Mouse (Mus musculus) hindbrain, embryonic 10.5 days (tissue): ENCODE measurements around the gene Hist1h2af. TPM values are rescaled to one million over a fixed set of nuclear protein-coding genes. Genes with fewer than 3 reads are reported as not detected.
"Not testable (repeated sequence)": the region's sequence is repeated elsewhere in the genome, so short reads cannot be mapped to it uniquely, and the experiment has no call there.

ENCODE experiments used
- DNase-seq: peaks from one replicate; pipeline ENCODE4 v3.0.0-alpha.2; 2017; ENCODE audit warnings: low spot score
- H3K27ac ChIP-seq: fragments of 300-500 bp; sonication (generic); 2 replicates; pipeline ENCODE4 v1.5.1; 2016; ENCODE audit warnings: mild to moderate bottlenecking, moderate library complexity
- H3K27me3 ChIP-seq: fragments of 300-500 bp; sonication (generic); 2 replicates; pipeline ENCODE4 v1.6.1; 2016; ENCODE audit warnings: mild to moderate bottlenecking; ENCODE audit not compliant: poor library complexity, insufficient read depth, severe bottlenecking
- H3K36me3 ChIP-seq: fragments of 300-500 bp; sonication (generic); 2 replicates; pipeline ENCODE4 v1.6.1; 2016; ENCODE audit warnings: mild to moderate bottlenecking, moderate library complexity
- H3K4me1 ChIP-seq: fragments of 300-500 bp; sonication (generic); replicated peaks from 2 replicates; pipeline ENCODE4 v1.6.1; 2016; ENCODE audit warnings: mild to moderate bottlenecking
- H3K4me3 ChIP-seq: fragments of 300-500 bp; sonication (generic); 2 replicates; pipeline ENCODE4 v1.5.1; 2016; ENCODE audit warnings: mild to moderate bottlenecking, moderate library complexity
- H3K9me3 ChIP-seq: fragments of 300-500 bp; sonication (generic); 2 replicates; pipeline ENCODE4 v1.6.1; 2016; ENCODE audit warnings: mild to moderate bottlenecking, moderate library complexity
- WGBS: fragments of 180-500 bp; shearing (Covaris S2); methylation state at CpG from one replicate; pipeline ENCODE4 v1.1.7; 2016; 5-methylcytosine and 5-hydroxymethylcytosine counted together
- polyA plus RNA-seq: library from polyadenylated mRNA; unstranded; fragments of >200 nt; fragmentation: Nextera tagmentation; extraction: Ambion mirVana; gene quantifications from 2 replicates; pipeline ENCODE4 v1.2.1, GENCODE M21; 2016

Gene Hist1h2af
- polyA plus RNA-seq, 1 experiment from 2014 or later, result 9.2 TPM

DNA sequence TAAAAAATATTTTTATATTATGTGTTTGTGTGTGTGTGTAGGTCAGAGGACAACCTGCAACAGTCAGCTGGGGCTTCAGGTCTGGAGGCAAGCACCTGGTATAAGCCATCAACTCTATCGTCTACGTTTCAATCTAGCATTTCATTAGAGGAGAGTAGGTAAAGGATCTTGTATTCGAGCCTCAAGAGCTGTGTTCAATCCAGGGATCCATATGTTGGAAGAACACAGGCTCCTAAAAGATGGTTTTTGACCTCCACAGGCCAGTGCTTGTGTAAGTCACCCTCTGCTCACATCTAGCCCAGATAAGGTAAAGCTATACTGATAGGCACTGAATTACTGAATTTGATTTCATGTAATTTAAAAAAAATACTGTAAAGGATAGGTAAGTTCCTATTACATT, 23.2 kb downstream of the Hist1h2af start:
- Histone ChIP-seq H3K36me3 (no peaks in the 10 kb centered on the region), H3K4me3 (peak overlapping the region; percentile 71; the same call in 1 of the 2 replicates), H3K27me3 (no peaks in the 10 kb centered on the region), H3K4me1 (peaks cover 10% of the 10 kb centered on the region), H3K27ac (peak overlapping the region; percentile 98), H3K9me3 (no peaks in the 10 kb centered on the region)
- DNase-seq, result no peak
- WGBS, result 73% methylated on average over 3 of the region's 3 CpGs

DNA sequence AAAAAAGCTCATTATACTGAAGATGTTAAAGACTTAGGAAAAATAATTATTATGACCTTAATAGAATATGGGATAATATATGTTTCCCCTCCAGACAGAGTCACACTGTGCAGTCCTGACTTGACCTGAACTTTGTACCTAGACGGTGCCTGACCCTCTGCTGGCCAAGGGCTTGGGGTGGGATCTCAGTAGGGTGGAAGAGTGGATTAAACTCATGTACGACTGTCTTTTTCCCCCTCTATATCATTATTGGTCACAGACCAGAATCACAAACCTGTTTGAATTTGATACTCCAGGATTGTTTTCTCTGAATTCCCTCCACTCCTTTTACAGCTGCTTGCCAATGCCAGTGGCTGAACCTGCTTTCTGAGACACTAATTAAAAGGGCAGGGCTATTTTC, 27.0 kb downstream of the Hist1h2af start:
- not testable (repeated sequence) for DNase-seq, H3K4me1 ChIP-seq, H3K9me3 ChIP-seq, H3K27me3 ChIP-seq, H3K36me3 ChIP-seq
- WGBS, result 23% methylated on average over 2 of the region's 2 CpGs
- peak overlapping the region; percentile 74 for H3K27ac ChIP-seq
- peak overlapping the region; percentile 21; the same call in 1 of the 2 replicates for H3K4me3 ChIP-seq

DNA sequence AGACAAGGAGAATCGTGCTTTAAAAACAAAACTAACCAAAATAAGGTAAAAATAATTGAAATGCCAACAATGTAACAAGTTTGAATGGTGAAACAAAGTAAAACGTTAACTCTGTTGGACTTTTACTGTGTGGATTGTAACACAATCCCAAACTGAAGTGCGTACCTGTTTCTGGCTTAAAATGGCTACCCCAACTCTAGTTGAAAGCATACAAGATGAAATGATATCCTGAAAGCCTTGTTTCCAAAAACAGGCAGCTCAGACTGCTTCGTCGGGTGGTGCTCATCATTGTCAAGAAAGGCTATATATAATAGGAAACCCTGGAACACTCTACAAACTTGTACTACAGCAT, 27.8 kb downstream of the Hist1h2af start:
- whole genome bisulfite sequencing, result 1% methylated on average over 2 of the region's 5 CpGs
- H3K27me3 ChIP-seq, H3K4me1 ChIP-seq, H3K36me3 ChIP-seq, H3K9me3 ChIP-seq, DNase-seq: not testable (repeated sequence)
- Histone ChIP-seq H3K4me3 (peak overlapping the region; percentile 54), H3K27ac (peak overlapping the region; percentile 98; the same call in 1 of the 2 replicates)

DNA sequence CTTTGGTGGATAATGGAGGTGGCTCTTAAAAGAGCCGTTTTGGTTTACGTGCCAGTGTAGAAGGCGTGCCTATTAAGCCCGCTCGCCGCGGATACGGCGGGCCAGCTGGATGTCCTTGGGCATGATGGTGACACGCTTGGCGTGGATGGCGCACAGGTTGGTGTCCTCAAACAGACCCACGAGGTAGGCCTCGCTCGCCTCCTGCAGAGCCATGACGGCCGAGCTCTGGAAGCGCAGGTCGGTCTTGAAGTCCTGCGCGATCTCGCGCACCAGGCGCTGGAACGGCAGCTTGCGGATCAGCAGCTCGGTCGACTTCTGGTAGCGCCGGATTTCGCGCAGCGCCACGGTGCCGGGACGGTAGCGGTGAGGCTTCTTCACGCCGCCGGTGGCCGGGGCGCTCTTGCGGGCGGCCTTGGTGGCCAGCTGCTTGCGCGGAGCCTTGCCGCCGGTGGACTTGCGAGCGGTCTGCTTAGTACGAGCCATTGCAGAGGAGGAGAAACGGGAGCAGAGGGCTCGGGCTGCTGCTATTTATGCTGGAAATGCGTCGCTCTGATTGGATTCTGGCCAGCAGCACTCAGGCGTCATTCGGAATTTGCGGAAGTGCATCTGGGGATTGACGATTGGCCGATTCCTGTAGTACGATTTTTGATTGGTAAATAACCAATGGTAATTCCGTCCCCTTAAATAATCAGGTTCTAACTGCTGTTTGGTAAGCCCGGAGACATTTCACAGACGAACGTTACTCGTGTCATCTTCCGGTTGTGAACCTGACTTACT, 28.4 kb downstream of the Hist1h2af start, which contains the start of gene Hist1h3e:
TSS of gene Hist1h3e (minus strand) at position 487 of the 777 bp plus-strand sequence.
- DNase-seq, result peak; percentile 93
- not testable (repeated sequence) for H3K36me3 ChIP-seq, H3K9me3 ChIP-seq, H3K27me3 ChIP-seq, H3K4me1 ChIP-seq
- peak within 1 kb of the TSS; percentile 54 for H3K4me3 ChIP-seq
- WGBS, result under 1% methylated on average over 67 of the region's 67 CpGs
- peak within 1 kb of the TSS; percentile 98 for H3K27ac ChIP-seq

DNA sequence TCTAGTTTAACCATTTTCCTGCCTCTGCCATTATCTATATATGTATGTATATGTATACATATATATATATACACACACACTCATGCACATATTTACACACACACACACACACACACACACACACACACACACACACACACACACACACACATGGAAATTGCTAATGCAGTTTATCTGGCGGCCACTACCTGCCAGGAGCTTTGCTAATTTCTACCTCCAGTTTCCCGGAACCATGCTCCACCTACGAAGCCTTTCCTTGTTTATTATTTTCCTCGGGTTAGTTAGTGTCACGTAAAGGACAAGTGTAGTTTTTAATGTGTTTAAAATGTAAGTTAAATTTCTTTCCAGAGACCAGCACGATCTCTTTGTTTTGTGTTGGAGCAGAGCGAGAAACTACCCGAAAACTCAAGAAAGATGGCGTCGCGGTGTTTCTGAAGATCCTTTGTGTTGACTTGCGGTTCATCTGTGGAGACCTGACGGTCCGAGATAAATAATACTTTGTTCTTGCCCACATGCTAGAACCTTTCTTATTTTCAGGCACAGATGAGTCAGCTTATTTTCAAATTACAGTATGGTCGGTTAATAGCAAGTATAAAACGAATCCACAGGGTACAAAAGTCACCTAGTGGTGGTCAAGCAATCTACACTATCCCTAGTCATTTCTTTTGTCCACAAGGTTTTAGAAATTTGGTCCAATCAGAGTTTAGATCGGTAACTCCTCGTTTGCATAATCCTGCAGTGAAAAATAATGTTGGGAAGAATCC, 29.2 kb downstream of the Hist1h2af start:
- H3K27ac ChIP-seq, result peak overlapping the region; percentile 98
- H3K36me3 ChIP-seq, result no peaks in the 10 kb centered on the region
- no peaks in the 10 kb centered on the region for H3K9me3 ChIP-seq
- DNase-seq, result peak; percentile 47
- H3K4me1 ChIP-seq, result 0 out of 2 replicates have a peak, but pooled peaks cover 5% of the 10 kb centered on the region
- WGBS, result 4% methylated on average over 18 of the region's 18 CpGs
- H3K27me3 ChIP-seq, result no peaks in the 10 kb centered on the region
- H3K4me3 ChIP-seq, result peak overlapping the region; percentile 54

DNA sequence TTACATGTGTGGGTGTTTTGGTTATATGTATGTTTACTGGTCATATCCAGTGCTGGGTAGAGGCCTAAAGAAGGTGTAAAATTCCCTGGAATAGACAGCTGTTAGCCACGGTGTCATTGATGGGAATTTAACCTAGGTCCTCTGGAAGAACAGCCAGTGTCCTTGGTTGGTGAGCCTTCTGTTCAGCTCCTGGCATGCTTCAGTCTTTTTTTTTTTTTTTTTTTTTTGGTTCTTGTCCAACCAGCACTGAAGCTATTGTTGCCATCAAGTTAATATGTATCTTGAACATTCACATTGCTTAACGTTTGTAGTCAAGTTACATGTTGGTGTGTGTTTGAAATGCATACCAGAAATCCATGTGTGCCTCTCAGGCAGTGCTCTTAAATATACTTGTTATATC, 30.8 kb downstream of the Hist1h2af start:
- no peak for DNase-seq

DNA sequence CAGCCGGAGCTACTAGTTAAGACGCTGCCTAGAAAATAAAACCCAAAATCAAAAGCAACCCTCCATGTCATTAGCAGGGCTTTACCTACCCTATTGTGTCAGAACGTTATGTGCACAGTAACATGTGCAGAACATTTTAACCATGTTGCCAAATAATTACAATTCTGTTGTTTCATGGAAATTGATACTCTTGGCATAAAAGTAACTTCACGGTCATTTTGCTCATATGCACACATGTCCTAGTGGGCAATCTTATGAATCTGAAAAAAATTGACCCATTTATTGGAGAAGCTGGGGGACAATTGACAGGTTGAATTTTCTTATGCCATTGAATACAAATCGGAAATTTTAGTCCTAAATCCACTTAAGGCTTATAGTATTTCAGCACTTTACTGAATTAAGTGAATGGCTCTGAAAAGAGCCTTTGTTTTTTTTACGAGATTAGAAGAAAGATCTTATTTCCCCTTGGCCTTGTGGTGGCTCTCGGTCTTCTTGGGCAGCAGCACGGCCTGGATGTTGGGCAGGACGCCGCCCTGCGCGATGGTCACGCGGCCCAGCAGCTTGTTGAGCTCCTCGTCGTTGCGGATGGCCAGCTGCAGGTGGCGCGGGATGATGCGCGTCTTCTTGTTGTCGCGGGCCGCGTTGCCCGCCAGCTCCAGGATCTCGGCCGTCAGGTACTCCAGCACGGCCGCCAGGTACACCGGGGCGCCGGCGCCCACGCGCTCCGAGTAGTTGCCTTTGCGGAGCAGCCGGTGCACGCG, 36.7 kb downstream of the Hist1h2af start:
- Histone ChIP-seq H3K4me1 (peaks cover 22% of the 10 kb centered on the region), H3K27ac (peak overlapping the region; percentile 98), H3K4me3 (peak overlapping the region; percentile 56)
- not testable (repeated sequence) for H3K9me3 ChIP-seq, DNase-seq, H3K27me3 ChIP-seq, H3K36me3 ChIP-seq
- WGBS, result 2% methylated on average over 29 of the region's 41 CpGs

More for the DNA sequence above, 30.8 kb downstream of the Hist1h2af start:
- H3K4me1 ChIP-seq, result 0 out of 2 replicates have a peak, but pooled peaks cover 5% of the 10 kb centered on the region
- 78% methylated on average over 2 of the region's 2 CpGs for WGBS
- no peak overlapping the region for H3K4me3 ChIP-seq
- no peaks in the 10 kb centered on the region for H3K27me3 ChIP-seq
- H3K9me3 ChIP-seq, result no peaks in the 10 kb centered on the region
- H3K27ac ChIP-seq, result peak overlapping the region; percentile 98
- no peaks in the 10 kb centered on the region for H3K36me3 ChIP-seq

DNA sequence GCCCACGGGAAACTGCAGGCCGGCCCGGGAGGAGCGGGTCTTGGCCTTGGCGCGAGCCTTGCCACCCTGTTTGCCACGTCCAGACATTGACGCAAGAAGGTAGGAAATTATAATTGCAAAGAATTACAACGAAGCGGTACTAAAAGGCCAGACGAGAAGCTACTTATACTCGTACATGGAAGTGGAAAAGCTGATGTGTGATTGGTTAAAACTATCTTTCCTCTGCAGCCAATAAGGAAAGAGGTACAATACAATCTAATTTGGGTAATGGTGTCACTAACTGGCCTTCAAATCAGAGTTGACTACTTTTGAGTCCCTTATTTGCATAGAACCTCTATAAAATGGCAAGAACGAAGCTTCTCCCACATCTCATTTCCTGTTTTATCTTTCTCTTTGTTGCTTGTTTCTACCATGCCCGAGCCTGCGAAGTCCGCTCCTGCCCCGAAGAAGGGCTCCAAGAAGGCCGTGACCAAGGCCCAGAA, 37.4 kb downstream of the Hist1h2af start, which contains the start of the genes Hist1h2ae and Hist1h2bg:
TSS of gene Hist1h2ae (minus strand) at position 199 of the 482 bp plus-strand sequence.
TSS of gene Hist1h2bg (plus strand) at position 375 of the 482 bp plus-strand sequence.
- Histone ChIP-seq H3K4me3 (peak within 1 kb of the TSS; percentile 56), H3K4me1 (peaks cover 24% of the 10 kb centered on the region), H3K27ac (peak within 1 kb of the TSS; percentile 98), H3K9me3 (no peaks in the 10 kb centered on the region), H3K27me3 (no peaks in the 10 kb centered on the region), H3K36me3 (no peaks in the 10 kb centered on the region)
- under 1% methylated on average over 18 of the region's 18 CpGs for WGBS
- DNase-seq, result peak; percentile 74

DNA sequence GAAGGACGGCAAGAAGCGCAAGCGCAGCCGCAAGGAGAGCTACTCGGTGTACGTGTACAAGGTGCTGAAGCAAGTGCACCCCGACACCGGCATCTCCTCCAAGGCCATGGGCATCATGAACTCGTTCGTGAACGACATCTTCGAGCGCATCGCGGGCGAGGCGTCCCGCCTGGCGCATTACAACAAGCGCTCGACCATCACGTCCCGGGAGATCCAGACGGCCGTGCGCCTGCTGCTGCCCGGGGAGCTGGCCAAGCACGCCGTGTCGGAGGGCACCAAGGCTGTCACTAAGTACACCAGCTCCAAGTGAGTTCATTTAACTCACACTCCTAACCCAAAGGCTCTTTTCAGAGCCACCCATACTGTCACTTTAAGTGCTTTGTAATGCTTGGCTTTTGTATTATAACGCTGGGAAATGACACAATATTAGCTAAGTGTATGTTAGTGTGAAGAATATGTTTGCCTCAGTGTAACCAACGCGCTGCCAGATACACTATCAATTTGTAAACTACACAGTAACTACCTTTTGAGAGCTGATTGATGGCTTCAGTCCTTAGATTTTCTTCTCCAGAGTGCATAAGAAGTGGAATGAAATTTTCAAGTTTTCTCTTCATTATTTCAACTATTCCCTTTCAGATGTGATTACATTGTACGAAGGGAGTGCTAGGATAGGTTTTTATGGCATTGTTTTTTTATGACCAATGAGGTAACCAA, 38.0 kb downstream of the Hist1h2af start:
- H3K4me3 ChIP-seq, result peak overlapping the region; percentile 56
- not testable (repeated sequence) for H3K9me3 ChIP-seq, H3K36me3 ChIP-seq, H3K27me3 ChIP-seq, DNase-seq
- peak overlapping the region; percentile 98 for H3K27ac ChIP-seq
- peaks cover 30% of the 10 kb centered on the region for H3K4me1 ChIP-seq
- under 1% methylated on average over 16 of the region's 34 CpGs for WGBS

DNA sequence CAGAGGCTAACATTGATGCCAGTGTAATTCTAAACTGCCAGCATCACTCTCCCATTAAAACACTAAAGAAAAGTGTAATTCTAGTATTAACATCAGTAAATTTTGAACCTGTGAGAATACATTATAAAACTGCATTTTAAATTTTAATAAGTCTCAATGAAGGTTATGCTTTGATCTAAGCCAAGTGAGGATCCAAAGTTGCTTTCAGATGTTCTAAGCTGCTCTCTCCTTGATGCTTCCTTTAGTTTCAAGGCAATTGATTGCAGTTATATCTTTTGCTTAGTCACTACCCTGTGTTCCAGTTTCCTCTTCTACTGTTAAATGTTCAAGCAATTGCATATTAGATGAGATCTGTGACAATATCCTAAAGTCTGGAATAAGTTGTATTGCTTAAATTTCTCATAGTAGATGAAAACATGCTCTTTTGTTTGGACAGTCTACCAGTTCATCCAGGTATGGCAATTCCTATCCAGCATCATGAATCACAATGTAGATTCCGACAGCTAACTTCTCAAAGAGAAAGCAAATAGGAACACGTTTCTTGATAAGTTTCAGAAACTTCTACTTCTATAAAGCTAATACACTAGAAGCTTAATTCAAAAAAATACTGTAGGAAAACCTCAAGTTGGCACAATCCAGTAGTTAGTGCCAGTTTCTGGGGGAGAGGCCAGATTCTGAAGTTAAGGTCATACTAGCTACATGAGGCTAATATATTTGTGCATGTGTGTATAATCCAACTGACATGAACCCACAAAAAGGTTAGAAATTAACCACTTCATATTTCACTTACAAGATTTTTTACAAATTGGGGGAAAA, 38.7 kb downstream of the Hist1h2af start:
- Histone ChIP-seq H3K36me3 (no peaks in the 10 kb centered on the region), H3K27me3 (no peaks in the 10 kb centered on the region), H3K9me3 (no peaks in the 10 kb centered on the region), H3K27ac (peak overlapping the region; percentile 91), H3K4me1 (peaks cover 38% of the 10 kb centered on the region), H3K4me3 (peak overlapping the region; percentile 56)
- WGBS, result 45% methylated on average over 2 of the region's 2 CpGs
- DNase-seq, result no peak
